Mouse (Mus musculus) CH12.LX (cell line): ENCODE measurements around the gene Prkar1a. TPM values are rescaled to one million over a fixed set of nuclear protein-coding genes. Genes with fewer than 3 reads are reported as not detected.

Experiments used
- DNase-seq: peaks from one replicate; pipeline ENCODE4 v3.0.0-alpha.2; 2013; ENCODE audit errors: extremely low read depth
- H3K27ac ChIP-seq: 2 replicates; pipeline ENCODE4 v1.5.1; 2012; ENCODE audit warnings: low read depth, mild to moderate bottlenecking, control low read depth, moderate library complexity; ENCODE audit not compliant: insufficient read depth
- H3K27me3 ChIP-seq: replicated peaks from 2 replicates; pipeline ENCODE3; 2012; ENCODE audit warnings: inconsistent platforms
- H3K36me3 ChIP-seq, 2 experiments: replicated peaks in 1 of 2; 2 replicates each; pipeline versions ENCODE3 to v1.6.1; 2012; ENCODE audit warnings: inconsistent platforms in 1 of 2, low read length in 1 of 2, mild to moderate bottlenecking in 1 of 2, mixed read lengths in 1 of 2, moderate library complexity in 1 of 2; ENCODE audit not compliant: control insufficient read depth in 1 of 2, insufficient read depth in 1 of 2
- H3K4me1 ChIP-seq, 2 experiments: 2 replicates each; pipeline ENCODE4 v1.6.1; 2012; ENCODE audit warnings: inconsistent platforms in 1 of 2, moderate library complexity in 1 of 2; ENCODE audit not compliant: insufficient read depth in 2 of 2, control insufficient read depth in 1 of 2
- H3K4me2 ChIP-seq: 2 replicates; pipeline ENCODE4 v1.6.1; 2012; ENCODE audit warnings: low read depth, mild to moderate bottlenecking, control low read depth; ENCODE audit not compliant: poor library complexity, insufficient read depth, severe bottlenecking
- H3K4me3 ChIP-seq, 3 experiments: fragments of 150-350 bp in 1 of 3; sonication (generic) in 1 of 3; replicated peaks in 1 of 3; 2 replicates each; pipeline versions ENCODE3 to v1.5.1; 2011 to 2012; ENCODE audit warnings: low read depth in 2 of 3, low read length in 2 of 3, mild to moderate bottlenecking in 2 of 3, moderate library complexity in 2 of 3, control low read depth in 1 of 3, improper control_type of control experiment in 1 of 3, inconsistent platforms in 1 of 3, mixed read lengths in 1 of 3; ENCODE audit not compliant: poor library complexity in 1 of 3
- H3K79me2 ChIP-seq: replicated peaks from 2 replicates; pipeline ENCODE4 v1.6.1; 2012; ENCODE audit warnings: mild to moderate bottlenecking, moderate library complexity; ENCODE audit not compliant: control insufficient read depth, poor library complexity, insufficient read depth, severe bottlenecking; ENCODE audit errors: extremely low read depth
- H3K9ac ChIP-seq: 2 replicates; pipeline ENCODE4 v1.6.1; 2012; ENCODE audit warnings: low read depth, mild to moderate bottlenecking, control low read depth, moderate library complexity; ENCODE audit not compliant: insufficient read depth
- H3K9me3 ChIP-seq: replicated peaks from 2 replicates; pipeline ENCODE3; 2012; ENCODE audit warnings: low read length, inconsistent platforms, mixed read lengths
- CHD1 ChIP-seq: IDR thresholded peaks from 2 replicates; pipeline ENCODE4 v1.6.1; 2012; ENCODE audit warnings: low read depth, low read length, improper control_type of control experiment, inconsistent platforms
- CHD2 ChIP-seq: IDR thresholded peaks from 2 replicates; pipeline ENCODE4 v1.6.1; 2011; ENCODE audit warnings: low read length, improper control_type of control experiment
- E2F4 ChIP-seq: IDR thresholded peaks from 2 replicates; pipeline ENCODE4 v1.6.1; 2011; ENCODE audit warnings: low read depth, low read length, improper control_type of control experiment; ENCODE audit not compliant: insufficient replicate concordance
- EP300 ChIP-seq: IDR thresholded peaks from 2 replicates; pipeline ENCODE4 v1.6.1; 2011; ENCODE audit warnings: low read length, improper control_type of control experiment
- GABPA ChIP-seq: IDR thresholded peaks from 2 replicates; pipeline ENCODE4 v1.6.1; 2012; ENCODE audit warnings: low read depth, low read length, improper control_type of control experiment, inconsistent platforms; ENCODE audit not compliant: insufficient replicate concordance
- IRF4 ChIP-seq: IDR thresholded peaks from 2 replicates; pipeline ENCODE4 v1.6.1; 2014; ENCODE audit warnings: low read depth, mild to moderate bottlenecking, inconsistent platforms, low read length, improper control_type of control experiment
- KAT2A ChIP-seq: IDR thresholded peaks from 2 replicates; pipeline ENCODE4 v1.6.1; 2012; ENCODE audit warnings: low read length, improper control_type of control experiment, inconsistent platforms; ENCODE audit not compliant: insufficient replicate concordance
- MAZ ChIP-seq: IDR thresholded peaks from 2 replicates; pipeline ENCODE4 v1.6.1; 2012; ENCODE audit warnings: low read depth, mild to moderate bottlenecking, inconsistent platforms, low read length, improper control_type of control experiment, moderate library complexity
- MEF2A ChIP-seq: IDR thresholded peaks from 2 replicates; pipeline ENCODE4 v1.6.1; 2014; ENCODE audit warnings: low read depth, mild to moderate bottlenecking, inconsistent platforms, low read length, improper control_type of control experiment, borderline replicate concordance
- MXI1 ChIP-seq: IDR thresholded peaks from 2 replicates; pipeline ENCODE4 v1.6.1; 2011; ENCODE audit warnings: mild to moderate bottlenecking, low read depth, low read length, improper control_type of control experiment
- NRF1 ChIP-seq: IDR thresholded peaks from 2 replicates; pipeline ENCODE4 v1.6.1; 2014; ENCODE audit warnings: low read depth, mild to moderate bottlenecking, inconsistent platforms, low read length, improper control_type of control experiment, moderate library complexity
- POLR2A ChIP-seq: IDR thresholded peaks from 2 replicates; pipeline ENCODE4 v1.6.1; 2011; ENCODE audit warnings: low read depth, mild to moderate bottlenecking, improper control_type of control experiment, low read length
- POLR2AphosphoS2 ChIP-seq: IDR thresholded peaks from 2 replicates; pipeline ENCODE4 v1.6.1; 2011; ENCODE audit warnings: low read depth, low read length, improper control_type of control experiment
- RAD21 ChIP-seq: IDR thresholded peaks from 2 replicates; pipeline ENCODE4 v1.6.1; 2011; ENCODE audit warnings: low read depth, mild to moderate bottlenecking, low read length, improper control_type of control experiment, moderate library complexity
- SIN3A ChIP-seq: IDR thresholded peaks from 2 replicates; pipeline ENCODE4 v1.6.1; 2012; ENCODE audit warnings: low read length, improper control_type of control experiment, inconsistent platforms
- SMC3 ChIP-seq: IDR thresholded peaks from 2 replicates; pipeline ENCODE4 v1.6.1; 2011; ENCODE audit warnings: low read depth, low read length, improper control_type of control experiment
- USF1 ChIP-seq: IDR thresholded peaks from 2 replicates; pipeline ENCODE4 v1.6.1; 2014; ENCODE audit warnings: low read depth, mild to moderate bottlenecking, inconsistent platforms, low read length, improper control_type of control experiment
- USF2 ChIP-seq: conservative IDR thresholded peaks from 2 replicates; pipeline ENCODE4 v1.6.1; 2011; ENCODE audit warnings: low read depth, low read length, improper control_type of control experiment
- ZNF384 ChIP-seq: IDR thresholded peaks from 2 replicates; pipeline ENCODE4 v1.6.1; 2012; ENCODE audit warnings: low read depth, low read length, improper control_type of control experiment, inconsistent platforms
- dilution Hi-C: fragments of 300-500 bp; cut with MboI; formaldehyde crosslinking; loops from 2 replicates; pipeline ENCODE4 v1.14.3; 2020; ENCODE audit warnings: low sequenced_read_pairs; ENCODE audit not compliant: extremely low pct_unique_long_range_greater_than_20kb, extremely low pct_ligation_motif_present
- in situ Hi-C: fragments of 300-500 bp; cut with MboI; formaldehyde crosslinking; loops from 3 replicates; pipeline ENCODE4 v1.14.3; 2019; ENCODE audit warnings: low sequenced_read_pairs, low pct_ligation_motif_present, low pct_unique_long_range_greater_than_20kb, mixed read lengths
- polyA plus RNA-seq: library from polyadenylated mRNA; unstranded; fragments of >175 nt; gene quantifications from 2 replicates; pipeline ENCODE4 v1.2.1, GENCODE M21; 2012; ENCODE audit warnings: low read depth; ENCODE audit not compliant: insufficient read length
- total RNA-seq, 2 experiments: library from RNA; depleted of rRNA; stranded (reverse); fragments of 300-350 nt in 1 of 2; fragments of >200 nt in 1 of 2; gene quantifications; 2 replicates each; pipeline ENCODE4 v1.2.3; 2012 to 2014

The Prkar1a gene
- total and polyA plus RNA-seq, 3 experiments = 93.1 to 220 (median 111) TPM

GRCm38 (mm10) chr11:109678291-109678690 lies 29.1 kb downstream of the Prkar1a start:
- H3K4me2 ChIP-seq = peak overlapping the region; percentile 35
- no peak overlapping the region for H3K4me3 ChIP-seq
- peaks cover 0 to 2% of the 10 kb centered on the region in 2 experiments for H3K36me3 ChIP-seq
- no peaks in the 10 kb centered on the region for H3K27me3 ChIP-seq
- no peaks in the 10 kb centered on the region for H3K9me3 ChIP-seq
- H3K4me1 ChIP-seq = peaks cover 2 to 8% of the 10 kb centered on the region in 2 experiments; a peak in 2 of 4 replicates
- DNase-seq = no peak
- H3K9ac ChIP-seq = no peak overlapping the region
- H3K79me2 ChIP-seq = no peaks in the 10 kb centered on the region
- dilution Hi-C loops = no loop called here
- no peak for TF ChIP-seq IRF4
- TF ChIP-seq ZNF384 = 0 out of 2 replicates have a peak, but pooled peaks have one; percentile 32
- in situ Hi-C loops = loop anchor here (25.0 kb wide), 1 partner anchor 584 kb away; the partner anchor contains the start of gene Abca6
- no peak overlapping the region for H3K27ac ChIP-seq

GRCm38 (mm10) chr11:109680934-109681333 lies 31.7 kb downstream of the Prkar1a start:
- peaks cover 2 to 8% of the 10 kb centered on the region in 2 experiments; a peak in 2 of 4 replicates for H3K4me1 ChIP-seq
- TF ChIP-seq KAT2A (no peak), CHD1 (no peak), MEF2A (no peak), RAD21 (no peak), GABPA (no peak), USF1 (no peak), NRF1 (no peak), ZNF384 (no peak), SMC3 (no peak), MXI1 (no peak), E2F4 (no peak), POLR2A (no peak), MAZ (no peak), SIN3A (no peak), EP300 (no peak), CHD2 (no peak), USF2 (no peak), POLR2AphosphoS2 (no peak)
- TF ChIP-seq, all 38 proteins: peak for 0
- H3K4me2 ChIP-seq = no peak overlapping the region
- H3K36me3 ChIP-seq = no peaks in the 10 kb centered on the region
- no peak overlapping the region for H3K27ac ChIP-seq
- H3K4me3 ChIP-seq = no peak overlapping the region
- H3K9ac ChIP-seq = no peak overlapping the region
- in situ Hi-C loops (loop anchor here (25.0 kb wide), 1 partner anchor 581 kb away; the partner anchor contains the start of gene Abca6), dilution Hi-C loops (no loop called here)
- H3K79me2 ChIP-seq = no peaks in the 10 kb centered on the region
- H3K9me3 ChIP-seq = no peaks in the 10 kb centered on the region
- no peak for DNase-seq
- H3K27me3 ChIP-seq = no peaks in the 10 kb centered on the region
